Mouse (Mus musculus): ENCODE data around the gene Ntrk3. TPM values are rescaled to one million over a fixed set of nuclear protein-coding genes. Genes with fewer than 3 reads are reported as not detected.
A peak's percentile ranks its signal among the peaks of the same experiment; 100 is the strongest.

Ntrk3 gene
- 1.5 and 1.9 TPM in 2 replicates for total RNA-seq (2017)

DNA sequence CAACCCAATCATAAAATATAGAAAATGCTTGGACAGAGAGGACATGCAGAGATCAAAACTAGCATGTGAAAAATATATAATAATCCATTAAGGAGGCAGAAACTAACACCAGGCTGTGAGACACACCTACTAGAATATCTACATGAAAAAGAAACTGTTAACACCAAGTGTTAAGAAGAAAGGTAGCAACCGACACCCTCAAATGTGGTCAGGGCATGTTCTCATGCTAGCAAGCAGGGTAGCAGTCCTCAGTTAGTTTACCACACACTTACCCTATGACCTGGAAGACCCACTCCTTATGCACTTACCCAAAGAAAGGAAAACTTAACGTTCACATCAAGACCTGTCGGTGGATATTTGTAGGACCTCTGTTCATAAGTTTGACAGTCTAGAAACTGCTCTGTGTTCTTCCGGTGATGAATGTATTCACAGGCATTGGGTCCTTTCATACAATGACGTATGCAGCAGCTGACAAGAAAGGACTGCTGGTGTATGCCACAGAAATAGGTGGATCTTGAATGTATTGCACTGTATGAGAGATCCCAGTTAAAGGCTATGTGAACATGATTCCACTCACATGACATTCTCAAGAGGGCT lies at the start of gene Ntrk3:
Gene Ntrk3, minus strand, starts transcription at position 399 of the 597 bp plus-strand sequence.
- 0 out of 2 replicates have a peak, but pooled peaks have one; percentile 44 for ATAC-seq (ENCODE audit: extremely low read depth, insufficient number of reproducible peaks, low FRiP score, poor library complexity, severe bottlenecking)

- no peak for ATAC-seq (ENCODE audit: extremely low read depth, insufficient number of reproducible peaks, low FRiP score, poor library complexity, severe bottlenecking)
Observed at GRCm38 (mm10) chr7:78785906-78786305, 48.1 kb upstream of the Ntrk3 start.

- ATAC-seq (ENCODE audit: extremely low read depth, insufficient number of reproducible peaks, low FRiP score, poor library complexity, severe bottlenecking) = peak; percentile 97
Observed at GRCm38 (mm10) chr7:78782639-78783581, 45.1 kb upstream of the Ntrk3 start, which contains the start of the genes Mrps11 and Mrpl46. Mrps11 (plus strand) TSS chr7:78783119. Mrpl46 (minus strand) TSS chr7:78783531.

DNA sequence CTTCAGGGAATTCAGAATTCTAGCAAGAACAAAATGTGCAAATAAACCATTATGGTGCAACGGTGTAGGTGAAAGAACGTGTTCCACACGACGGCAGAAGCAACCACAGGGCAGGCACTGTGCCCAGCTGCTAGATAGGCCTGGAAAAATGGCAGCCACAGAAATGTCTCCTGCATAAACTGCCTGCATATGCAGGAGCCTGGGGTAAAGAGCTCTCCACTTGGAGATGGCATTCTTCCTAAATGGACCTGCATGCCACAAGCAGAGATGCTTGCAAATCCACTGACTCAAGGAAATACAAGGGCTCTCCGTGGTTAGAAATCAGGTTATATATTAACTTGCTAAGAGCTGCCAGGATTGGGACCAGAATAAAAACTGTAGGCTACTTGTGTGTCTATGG lies 40.9 kb upstream of the Ntrk3 start:
- ATAC-seq (ENCODE audit: extremely low read depth, insufficient number of reproducible peaks, low FRiP score, poor library complexity, severe bottlenecking) = no peak

- no peak for ATAC-seq (ENCODE audit: extremely low read depth, insufficient number of reproducible peaks, low FRiP score, poor library complexity, severe bottlenecking)
Observed at GRCm38 (mm10) chr7:78770936-78771335, 33.1 kb upstream of the Ntrk3 start.

- ATAC-seq (ENCODE audit: extremely low read depth, insufficient number of reproducible peaks, low FRiP score, poor library complexity, severe bottlenecking) = no peak
Observed at GRCm38 (mm10) chr7:78769075-78769652, 31.4 kb upstream of the Ntrk3 start.

- no peak for ATAC-seq (ENCODE audit: extremely low read depth, insufficient number of reproducible peaks, low FRiP score, poor library complexity, severe bottlenecking)
Observed at GRCm38 (mm10) chr7:78767929-78768531, 30.2 kb upstream of the Ntrk3 start.

DNA sequence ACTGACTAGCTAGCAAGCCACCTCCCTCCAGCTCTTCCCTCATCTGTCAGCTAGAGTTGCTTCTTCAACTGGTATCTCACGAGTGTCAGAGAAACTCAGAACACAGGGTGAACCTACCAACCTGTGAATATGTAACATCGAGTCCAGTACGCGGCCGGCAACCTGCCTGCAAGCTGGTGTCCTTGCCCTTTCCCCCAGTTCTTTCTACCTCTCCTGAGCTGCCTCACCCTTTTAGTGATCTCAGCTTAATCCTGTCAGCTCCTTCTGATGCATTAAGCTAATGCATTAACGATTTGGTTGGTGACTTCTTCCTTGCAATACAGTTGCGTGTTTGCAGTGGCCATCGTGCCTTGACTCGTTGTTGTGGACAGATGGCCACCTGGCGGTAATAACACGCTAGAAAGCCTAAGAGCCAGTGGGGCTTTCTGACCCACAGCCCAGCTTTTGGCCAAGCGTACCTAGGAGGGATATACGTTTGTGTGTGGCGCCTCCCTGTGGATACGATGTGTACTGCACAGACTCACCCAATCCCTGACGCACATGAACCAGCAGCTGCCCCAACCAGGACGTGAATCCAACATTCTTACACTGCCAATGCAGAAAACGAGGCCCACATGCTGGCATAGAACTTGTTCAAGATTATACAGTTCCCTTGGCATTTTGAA lies 28.3 kb upstream of the Ntrk3 start:
- peak; percentile 62; the same call in 1 of the 2 replicates for ATAC-seq (ENCODE audit: extremely low read depth, insufficient number of reproducible peaks, low FRiP score, poor library complexity, severe bottlenecking)

- no peak for ATAC-seq (ENCODE audit: extremely low read depth, insufficient number of reproducible peaks, low FRiP score, poor library complexity, severe bottlenecking)
Observed at GRCm38 (mm10) chr7:78765215-78765631, 27.4 kb upstream of the Ntrk3 start.

- no peak for ATAC-seq (ENCODE audit: extremely low read depth, insufficient number of reproducible peaks, low FRiP score, poor library complexity, severe bottlenecking)
Observed at GRCm38 (mm10) chr7:78763801-78764200, 26.0 kb upstream of the Ntrk3 start.

DNA sequence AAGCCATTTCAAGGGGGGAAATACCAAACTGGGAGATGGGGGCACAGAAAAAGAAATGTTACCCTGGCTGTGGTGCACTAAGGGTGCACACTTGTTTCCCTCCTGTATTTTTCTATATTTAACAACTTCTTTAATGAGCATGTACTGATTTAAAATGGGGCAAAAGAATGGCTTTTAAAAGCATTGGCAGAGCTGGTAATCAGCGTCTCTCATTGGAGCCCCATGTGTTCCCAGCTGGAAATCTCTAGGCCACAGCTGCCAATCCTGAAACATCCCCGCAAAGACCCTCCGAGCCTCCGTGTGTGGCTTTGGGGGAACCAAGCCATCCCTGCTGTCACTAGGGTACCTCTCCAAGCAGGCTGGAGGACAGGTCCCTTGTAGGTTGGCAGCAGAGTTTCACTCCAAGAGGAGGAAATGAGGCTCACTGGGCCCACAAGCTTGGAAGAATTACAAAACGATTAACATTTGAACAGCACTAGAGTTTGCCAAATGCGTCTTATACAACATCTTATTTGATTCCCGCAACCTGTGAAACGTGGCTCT lies 16.7 kb upstream of the Ntrk3 start:
- ATAC-seq (ENCODE audit: extremely low read depth, insufficient number of reproducible peaks, low FRiP score, poor library complexity, severe bottlenecking) = no peak

DNA sequence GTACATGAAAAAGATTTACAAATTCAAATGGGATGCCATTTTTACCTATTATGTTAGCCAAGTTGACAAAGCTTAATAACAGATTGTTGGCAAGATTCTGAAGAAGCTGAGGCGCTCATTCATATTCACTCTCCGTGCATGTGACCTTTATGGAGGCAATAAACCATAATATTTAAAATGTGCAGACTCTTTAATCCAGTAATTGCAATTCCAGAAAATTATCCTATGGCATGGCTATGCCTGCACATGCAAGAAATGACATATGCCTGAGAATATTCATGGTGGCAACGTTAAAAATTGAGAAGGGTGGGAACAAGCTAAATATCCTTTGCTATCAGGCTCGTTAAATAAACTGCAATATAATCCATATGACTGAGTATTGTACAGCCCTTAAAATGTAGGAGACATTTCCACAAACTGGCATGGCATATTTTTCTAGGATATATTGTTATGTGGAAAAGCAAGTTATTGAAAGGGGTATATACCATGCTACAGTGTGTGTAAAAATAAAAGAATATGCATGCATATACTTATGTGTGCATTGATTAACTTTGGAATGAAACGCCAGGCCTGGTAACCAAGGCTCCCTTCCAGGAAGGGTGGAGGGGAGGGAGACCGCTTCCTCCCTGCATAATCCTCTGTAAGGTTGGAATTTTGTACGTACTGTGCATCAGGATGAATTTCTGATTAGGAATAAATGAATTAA lies 16.1 kb upstream of the Ntrk3 start:
- no peak for ATAC-seq (ENCODE audit: extremely low read depth, insufficient number of reproducible peaks, low FRiP score, poor library complexity, severe bottlenecking)

- ATAC-seq (ENCODE audit: extremely low read depth, insufficient number of reproducible peaks, low FRiP score, poor library complexity, severe bottlenecking) = no peak
Observed at GRCm38 (mm10) chr7:78752961-78753360, 15.1 kb upstream of the Ntrk3 start.

DNA sequence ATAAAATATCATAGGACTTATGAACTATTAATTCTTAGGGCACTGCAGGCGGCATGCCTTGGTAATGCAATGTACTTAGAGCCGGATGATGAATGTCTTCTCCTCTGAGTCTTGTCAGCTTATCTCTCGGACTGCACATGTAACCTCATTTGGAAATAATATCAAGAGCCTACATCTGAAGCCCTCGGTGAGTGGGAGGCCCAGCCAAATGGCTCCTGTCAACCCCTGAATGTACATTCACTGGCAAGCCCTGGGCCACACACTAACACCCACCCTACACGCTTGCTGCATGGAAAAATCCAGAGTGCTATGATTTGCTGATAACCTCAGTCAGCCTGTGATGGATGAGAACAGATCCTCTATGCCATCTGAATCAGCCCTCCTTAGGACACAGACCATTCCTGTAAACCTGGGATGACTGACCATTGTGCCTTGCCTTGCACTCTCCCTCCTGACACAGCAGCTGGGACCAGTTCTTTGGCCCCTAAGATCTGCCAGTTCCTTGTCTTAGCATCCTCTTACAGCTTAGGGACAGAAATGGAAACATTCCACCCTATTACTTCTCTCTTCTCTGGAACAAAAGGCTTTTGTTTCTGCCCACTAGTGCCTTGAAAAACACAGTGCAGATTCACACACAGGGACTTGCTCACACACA lies 6.0 kb upstream of the Ntrk3 start:
- ATAC-seq (ENCODE audit: extremely low read depth, insufficient number of reproducible peaks, low FRiP score, poor library complexity, severe bottlenecking) = no peak

DNA sequence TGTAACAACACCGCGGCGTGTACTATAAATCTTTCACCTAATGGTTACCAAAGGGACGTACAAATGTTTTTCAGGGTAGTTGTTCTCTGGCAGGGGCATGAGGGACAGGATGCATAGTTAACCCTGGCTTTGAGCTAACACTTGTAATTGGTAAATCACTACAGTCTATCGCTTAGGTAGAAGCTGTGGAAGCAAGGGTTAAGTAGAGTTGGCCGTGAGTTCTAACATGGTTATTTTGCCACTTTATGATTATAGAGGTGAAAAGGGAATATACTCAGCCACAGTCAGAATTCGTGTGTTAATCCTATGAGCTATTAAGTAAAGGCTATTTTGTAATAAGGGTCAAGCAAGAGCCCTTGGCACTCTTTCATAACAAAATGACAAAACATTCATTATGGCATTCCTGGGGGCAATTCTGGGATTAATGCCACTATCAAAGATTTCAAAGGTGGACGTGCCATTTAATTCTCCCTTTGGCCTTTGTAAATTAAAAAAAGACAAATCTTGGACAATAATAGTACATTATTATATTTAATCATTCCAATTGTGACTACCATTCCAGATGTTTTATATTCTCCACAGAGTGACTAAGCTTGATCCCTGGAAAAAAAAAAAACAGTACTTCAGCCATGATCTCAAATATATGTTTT lies 1.7 kb upstream of the Ntrk3 start:
- no peak for ATAC-seq (ENCODE audit: extremely low read depth, insufficient number of reproducible peaks, low FRiP score, poor library complexity, severe bottlenecking)

DNA sequence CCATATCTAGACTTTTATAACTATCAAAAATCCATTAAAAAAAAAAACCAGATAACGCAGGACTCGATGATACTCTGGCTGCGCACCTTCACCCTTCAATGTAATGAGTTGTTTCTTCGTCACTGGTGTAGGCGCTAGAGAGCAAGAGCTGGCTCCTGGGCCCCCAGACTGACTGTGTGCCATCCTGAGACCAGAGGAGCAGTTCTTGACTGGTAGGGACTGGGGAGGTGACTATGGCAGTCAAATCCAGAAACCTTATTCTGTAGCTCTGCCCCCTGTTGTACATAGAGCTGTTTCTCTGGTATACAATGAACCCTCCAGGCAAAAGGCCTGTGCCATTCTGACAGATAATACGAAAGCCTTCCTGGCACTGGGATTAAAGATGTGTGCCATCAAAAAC lies 616 bp downstream of the Ntrk3 start:
- no peak for ATAC-seq (ENCODE audit: extremely low read depth, insufficient number of reproducible peaks, low FRiP score, poor library complexity, severe bottlenecking)

- ATAC-seq (ENCODE audit: extremely low read depth, insufficient number of reproducible peaks, low FRiP score, poor library complexity, severe bottlenecking) = no peak
Observed at GRCm38 (mm10) chr7:78731391-78731790, 6.4 kb downstream of the Ntrk3 start.

All from neutrophil, adult 5-6 weeks (primary cell).